Mouse (Mus musculus) hematopoietic stem cell, adult 5-6 weeks (primary cell): ENCODE data around the gene Cers6. TPM values are rescaled to one million over a fixed set of nuclear protein-coding genes. Genes with fewer than 3 reads are reported as not detected.

Experiments
- ATAC-seq, 2 experiments: fragments of 125-278 bp in 1 of 2; replicated peaks in 1 of 2; 2 replicates each; pipeline ENCODE4 v1.8.0; 2016 to 2017; ENCODE audit warnings: inconsistent platforms in 2 of 2, mild to moderate bottlenecking in 2 of 2, moderate number of reproducible peaks in 2 of 2, low read depth in 1 of 2, moderate TSS enrichment in 1 of 2; ENCODE audit not compliant: low FRiP score in 2 of 2, poor library complexity in 2 of 2, severe bottlenecking in 2 of 2, insufficient read depth in 1 of 2, low TSS enrichment in 1 of 2
- total RNA-seq: library from RNA; stranded (forward); fragments of 172-1452, 232-1000 nt; gene quantifications from 2 replicates; pipeline ENCODE4 v1.2.3, GENCODE M21; 2017

Cers6 gene
- total RNA-seq, 1 experiment from 2014 or later = 8.7 TPM

DNA sequence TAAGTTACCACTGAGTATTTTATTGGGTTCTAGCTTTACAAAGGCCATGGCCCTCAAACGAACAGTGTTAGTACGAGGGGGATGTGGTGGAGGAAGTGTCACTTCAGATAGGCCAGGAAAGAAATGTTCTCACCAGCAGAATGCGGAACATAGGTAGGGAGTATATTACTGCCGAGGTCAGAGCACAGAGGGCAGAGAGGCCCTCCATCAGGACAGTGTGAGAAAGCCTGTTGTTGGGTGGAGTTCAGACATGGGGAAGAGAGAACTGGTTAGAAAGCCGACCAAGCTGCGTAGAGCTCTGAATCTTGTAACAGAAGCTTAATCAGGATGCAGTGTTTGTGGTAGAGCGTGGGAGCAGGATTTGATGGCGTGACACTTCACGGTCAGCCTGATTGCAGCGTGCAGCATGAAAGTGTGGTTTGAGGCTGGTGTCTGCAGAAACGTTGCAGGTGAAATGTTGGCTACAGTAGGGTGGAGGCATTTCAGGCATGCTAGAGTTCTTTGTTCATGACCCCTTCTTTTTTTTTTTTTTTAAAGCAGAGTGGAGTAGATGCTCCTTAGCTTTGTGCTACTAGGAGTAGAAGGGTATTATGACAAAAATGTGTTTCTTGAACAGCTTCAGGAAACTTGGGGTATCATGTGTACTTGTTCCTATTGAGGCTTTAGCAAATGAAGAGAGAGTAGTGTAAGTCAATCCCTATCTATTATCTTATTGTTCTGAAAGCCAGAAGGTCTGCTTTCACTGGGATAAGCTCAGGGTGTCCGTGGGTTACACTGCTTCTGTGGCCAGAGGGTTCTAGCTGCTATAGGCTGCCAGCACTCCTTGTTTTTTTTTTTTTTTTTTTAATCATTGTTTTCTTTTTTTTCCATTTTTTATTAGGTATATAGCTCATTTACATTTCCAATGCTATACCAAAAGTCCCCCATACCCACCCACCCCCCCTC is 117.7 kb downstream of the Cers6 start:
- peak; percentile 77 to 78 for ATAC-seq

DNA sequence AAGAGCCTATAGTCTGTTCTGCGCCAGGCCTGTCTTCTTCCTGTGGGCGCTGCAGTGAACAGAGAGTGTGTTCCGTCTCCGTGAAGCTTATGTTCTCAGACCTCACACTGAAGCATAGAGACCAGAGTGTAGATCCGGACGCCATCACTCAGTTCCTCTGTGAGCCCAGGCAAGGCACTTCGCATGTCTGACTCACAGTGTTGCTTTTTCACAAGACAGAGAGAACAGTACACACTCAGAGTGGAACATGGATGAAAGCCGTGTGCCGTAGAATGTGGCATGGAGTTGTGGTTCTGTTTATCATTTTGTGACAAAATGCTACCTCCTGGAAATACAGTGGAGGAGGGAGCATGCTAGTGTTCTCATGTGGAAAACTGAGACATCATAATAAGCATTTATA is 120.1 kb downstream of the Cers6 start:
- no peak for ATAC-seq

- no peak for ATAC-seq
These were observed 120.6 kb downstream of the Cers6 start for GRCm38 (mm10) chr2:68981756-68982409.

DNA sequence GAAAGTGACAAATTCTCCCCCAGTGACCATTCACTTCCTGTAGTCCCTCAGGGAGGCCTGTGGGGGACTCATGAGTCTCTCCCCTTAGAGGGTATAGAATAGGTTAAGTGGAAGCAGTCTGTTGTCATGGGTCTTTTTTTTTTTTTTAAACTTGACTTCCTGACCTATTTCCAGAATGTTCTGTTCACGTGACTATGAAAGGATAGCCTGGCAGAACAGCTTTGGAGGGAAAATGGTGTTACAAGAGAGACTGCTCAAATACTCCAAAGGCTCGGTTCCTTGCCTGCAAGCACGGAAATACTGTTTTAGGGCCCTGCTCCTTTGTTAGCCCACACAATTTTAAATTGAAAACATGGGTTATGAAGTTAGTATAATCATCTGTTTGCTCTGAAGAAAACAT is 121.7 kb downstream of the Cers6 start:
- no peak for ATAC-seq

- ATAC-seq = peak in 1 of 2 experiments; percentile 24; a peak in 1 of 4 replicates
These were observed 122.2 kb downstream of the Cers6 start for GRCm38 (mm10) chr2:68983431-68983830.

DNA sequence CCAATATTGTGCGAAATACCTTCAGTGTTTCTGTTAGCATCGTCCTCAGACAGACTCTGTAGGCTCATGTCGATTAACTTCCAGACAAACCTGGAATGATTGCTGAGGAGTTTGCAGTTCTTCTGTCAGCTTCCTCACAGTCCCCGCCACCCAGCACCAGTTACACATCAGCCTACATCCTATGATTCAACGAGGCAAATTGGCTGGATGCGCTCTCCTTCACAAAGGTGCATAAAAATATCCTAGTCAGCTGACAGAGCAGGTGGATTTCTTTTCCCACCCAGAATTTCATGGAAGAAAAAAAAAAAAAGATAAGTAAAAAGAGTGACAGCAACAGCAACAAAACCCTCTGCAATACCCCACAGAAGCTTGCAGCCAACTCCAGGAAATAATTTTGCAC is 127.9 kb downstream of the Cers6 start:
- ATAC-seq = no peak

GRCm38 (mm10) chr2:68992629-68993028 is 131.4 kb downstream of the Cers6 start:
- no peak for ATAC-seq

DNA sequence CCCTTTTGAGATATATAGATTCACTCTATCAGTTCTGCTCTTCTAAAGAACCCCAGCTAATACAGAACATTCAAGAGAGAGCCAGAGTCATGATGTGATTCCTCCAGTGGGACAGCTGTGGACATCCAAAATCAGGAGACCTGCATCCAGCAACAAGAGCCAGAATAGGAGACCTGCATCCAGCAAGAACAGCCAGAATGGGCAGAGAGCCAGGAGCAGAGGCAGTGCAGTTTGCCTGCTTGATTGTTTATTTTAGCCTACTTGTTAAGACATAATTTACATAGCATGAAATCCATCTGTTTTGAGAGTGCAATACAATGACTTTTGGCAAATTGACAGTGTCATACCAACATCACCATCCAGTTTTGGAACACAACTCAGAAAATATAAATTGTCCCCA is 133.2 kb downstream of the Cers6 start:
- no peak for ATAC-seq

DNA sequence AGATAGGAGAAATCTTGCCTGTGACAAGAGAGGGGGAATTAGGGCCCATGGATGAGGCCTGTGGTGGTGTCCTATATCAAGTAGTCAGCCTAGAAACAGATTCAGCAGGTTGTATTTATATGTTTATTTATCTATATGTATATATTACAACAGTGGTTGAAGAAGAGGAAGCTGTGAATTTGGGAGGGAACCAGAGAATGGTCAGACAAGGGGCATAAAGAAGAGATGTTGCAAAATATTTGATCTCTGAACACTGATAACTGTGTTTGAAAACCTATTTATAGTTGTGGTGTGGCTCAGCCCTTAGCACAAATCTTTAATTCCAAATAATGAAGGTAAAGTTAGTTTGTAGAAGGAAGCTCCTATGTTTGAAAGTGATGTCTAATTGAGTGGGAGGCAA is 134.5 kb downstream of the Cers6 start:
- no peak for ATAC-seq

- ATAC-seq = no peak
These were observed 135.0 kb downstream of the Cers6 start for GRCm38 (mm10) chr2:68996268-68996667.

- ATAC-seq = no peak
These were observed 142.8 kb downstream of the Cers6 start for GRCm38 (mm10) chr2:69004001-69004400.

DNA sequence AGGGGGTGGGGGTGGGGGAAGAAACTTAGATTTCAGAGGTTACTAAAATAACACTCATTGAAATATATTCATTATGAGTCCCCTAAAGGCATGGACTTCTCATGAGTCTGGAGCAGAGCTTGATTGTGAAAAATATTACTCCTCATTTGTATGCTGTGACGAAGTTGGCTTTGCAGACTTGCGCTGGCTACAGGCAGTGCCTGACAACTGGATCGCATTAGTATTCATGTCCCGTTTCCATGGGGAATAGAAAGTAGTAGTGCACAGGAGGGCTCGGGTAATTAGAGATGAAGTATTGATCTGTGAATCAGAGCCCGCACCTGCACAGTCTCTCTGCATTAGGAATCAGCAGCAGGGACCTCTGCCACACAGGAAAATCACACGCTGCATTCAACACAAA is 150.2 kb downstream of the Cers6 start:
- ATAC-seq = no peak

DNA sequence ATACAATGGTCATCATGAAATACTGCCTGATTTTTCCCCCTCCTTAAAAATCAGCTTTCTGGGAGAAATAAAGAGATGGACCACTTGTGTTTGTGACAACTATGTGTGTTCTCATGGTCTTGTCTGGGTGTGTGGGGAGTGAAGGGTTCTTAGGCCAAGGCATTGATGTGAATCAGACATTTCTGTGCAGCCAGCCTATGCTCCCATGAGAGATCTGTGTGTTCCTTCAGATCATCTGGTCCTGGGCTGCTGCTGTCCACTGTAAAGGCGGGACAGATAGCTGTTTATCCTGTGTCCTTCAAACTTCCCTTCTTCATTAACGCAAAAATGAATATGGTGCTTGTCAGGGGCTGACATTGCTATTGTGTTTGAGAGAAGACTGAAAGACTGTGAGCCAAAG is 150.6 kb downstream of the Cers6 start:
- no peak for ATAC-seq

DNA sequence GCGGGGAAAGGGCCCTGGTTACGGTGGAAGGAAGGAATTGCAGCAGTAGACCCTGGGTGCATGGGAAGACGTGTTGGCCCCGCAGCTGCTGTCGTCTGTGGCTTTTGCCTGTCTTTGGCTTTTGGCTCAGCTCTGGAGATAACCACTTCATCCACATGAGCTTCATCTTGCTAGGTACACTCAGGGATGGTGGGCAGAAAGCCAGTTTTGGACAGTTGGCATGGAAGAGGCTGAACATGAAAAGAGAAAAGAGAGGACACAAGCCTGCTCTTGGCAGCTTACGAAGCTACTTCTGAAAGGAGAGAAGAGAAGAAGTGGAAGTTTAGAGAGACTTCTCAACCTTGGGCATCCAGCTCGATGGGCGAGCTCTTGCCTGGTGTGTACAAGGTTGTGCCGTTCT is 153.0 kb downstream of the Cers6 start:
- ATAC-seq = no peak

DNA sequence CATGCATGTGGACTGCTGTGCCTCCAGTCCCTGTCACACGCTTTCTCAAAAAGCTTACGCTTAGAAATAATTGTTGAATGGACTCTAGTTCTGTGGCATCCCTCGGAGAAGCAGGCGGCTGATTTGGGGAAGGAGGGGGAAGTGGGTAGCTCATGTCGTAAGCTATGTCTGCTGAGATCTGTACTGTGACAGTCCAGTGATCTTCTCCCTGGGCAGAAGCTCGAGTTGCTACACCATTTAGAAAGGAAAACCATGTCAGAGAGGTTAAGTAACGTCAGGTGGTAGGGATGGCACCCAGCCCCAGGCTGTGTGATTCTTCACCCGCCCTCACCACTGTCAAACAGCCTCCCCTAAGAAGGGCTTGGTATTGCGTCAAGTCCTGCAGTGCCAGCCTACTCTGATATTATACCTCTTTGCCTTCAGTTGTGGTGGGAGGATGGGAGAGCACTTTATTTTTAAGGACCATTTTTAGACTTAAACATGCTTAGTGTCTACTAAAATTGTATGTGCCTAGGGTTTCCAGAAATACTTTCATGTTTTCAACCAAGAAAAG is 154.0 kb downstream of the Cers6 start:
- ATAC-seq = peak in 1 of 2 experiments; percentile 80; a peak in 2 of 4 replicates

GRCm38 (mm10) chr2:69015822-69016221 is 154.6 kb downstream of the Cers6 start:
- ATAC-seq = no peak

DNA sequence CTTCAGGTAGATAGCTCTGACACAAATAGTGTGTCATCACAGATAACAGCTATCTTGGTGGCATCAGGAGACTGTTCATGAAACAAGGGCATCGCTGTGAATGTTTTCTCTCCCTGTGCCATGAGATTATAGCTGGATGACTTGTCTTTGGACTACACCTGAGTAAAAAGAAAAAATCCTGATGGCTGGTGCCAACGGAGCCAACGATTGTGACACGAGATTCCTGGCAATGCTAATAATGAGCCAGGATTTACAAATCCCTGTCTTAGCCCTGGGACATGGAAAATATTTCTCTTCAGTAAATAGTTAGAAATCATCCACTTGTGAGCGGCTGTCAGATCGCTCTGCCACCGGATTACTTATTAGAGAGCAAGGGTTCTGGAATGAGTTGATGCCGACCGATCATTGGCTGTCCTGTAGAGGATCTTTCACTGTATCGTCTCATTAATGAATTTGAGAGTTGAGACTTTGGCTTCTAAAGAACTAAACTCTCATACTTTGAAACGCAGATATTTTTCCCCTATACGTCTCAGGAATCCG is 157.9 kb downstream of the Cers6 start:
- no peak for ATAC-seq
